Mouse (Mus musculus) forebrain, embryonic 11.5 days (tissue): Measurements from ENCODE around the gene Gstp3. TPM values are rescaled to one million over a fixed set of nuclear protein-coding genes. Genes with fewer than 3 reads are reported as not detected.

Experiments
- ATAC-seq: fragments of 200-750 bp; cut with Nextera tagmentation; replicated peaks from 2 replicates; pipeline ENCODE4 v1.8.0; 2017; ENCODE audit warnings: moderate TSS enrichment; ENCODE audit not compliant: low FRiP score
- DNase-seq: peaks from one replicate; pipeline ENCODE4 v3.0.0-alpha.2; 2017; ENCODE audit warnings: low spot score
- H3K27ac ChIP-seq: fragments of 300-500 bp; sonication (generic); 2 replicates; pipeline ENCODE4 v1.5.1; 2014; ENCODE audit warnings: low read depth, low read length
- H3K27me3 ChIP-seq: fragments of 300-500 bp; sonication (generic); 2 replicates; pipeline ENCODE4 v1.6.1; 2014; ENCODE audit warnings: mild to moderate bottlenecking, low read length, mixed read lengths; ENCODE audit not compliant: control insufficient read depth, insufficient read depth
- H3K36me3 ChIP-seq: fragments of 300-500 bp; sonication (generic); 2 replicates; pipeline ENCODE4 v1.6.1; 2014; ENCODE audit warnings: mild to moderate bottlenecking, low read length, moderate library complexity, mixed read lengths; ENCODE audit not compliant: control insufficient read depth, insufficient read depth
- H3K4me1 ChIP-seq: fragments of 300-500 bp; sonication (generic); replicated peaks from 2 replicates; pipeline ENCODE4 v1.6.1; 2014; ENCODE audit warnings: low read length, mixed read lengths; ENCODE audit not compliant: control insufficient read depth, insufficient read depth
- H3K4me2 ChIP-seq: fragments of 300-500 bp; sonication (generic); 2 replicates; pipeline ENCODE4 v1.6.1; 2014; ENCODE audit warnings: low read depth, mild to moderate bottlenecking, low read length, moderate library complexity, mixed read lengths; ENCODE audit not compliant: severe bottlenecking
- H3K4me3 ChIP-seq: fragments of 300-500 bp; sonication (generic); 2 replicates; pipeline ENCODE4 v1.5.1; 2014; ENCODE audit warnings: low read depth, low read length
- H3K9ac ChIP-seq: fragments of 300-500 bp; sonication (generic); 2 replicates; pipeline ENCODE4 v1.6.1; 2014; ENCODE audit warnings: low read length
- H3K9me3 ChIP-seq: fragments of 300-500 bp; sonication (generic); 2 replicates; pipeline ENCODE4 v1.6.1; 2016; ENCODE audit warnings: low read length, mixed read lengths; ENCODE audit not compliant: control insufficient read depth
- WGBS: fragments of 180-500 bp; shearing (Covaris S2); extraction: QIAGEN DNeasy Blood & Tissue Kit; methylation state at CpG from one replicate; pipeline ENCODE4 v1.1.7; 2014; 5-methylcytosine and 5-hydroxymethylcytosine counted together
- polyA plus RNA-seq: library from polyadenylated mRNA; unstranded; fragments of >200 nt; fragmentation: Nextera tagmentation; extraction: Ambion mirVana; gene quantifications from 2 replicates; pipeline ENCODE4 v1.2.1, GENCODE M21; 2014

Gene Gstp3
- polyA plus RNA-seq, 1 experiment from 2014 or later, result not detected

- no peaks in the 10 kb centered on the region; the same call in 1 of the 2 replicates for H3K36me3 ChIP-seq
- no peak overlapping the region for H3K4me3 ChIP-seq
- H3K9me3 ChIP-seq, result no peaks in the 10 kb centered on the region
- DNase-seq (no peak), ATAC-seq (no peak)
- no peak overlapping the region for H3K27ac ChIP-seq
- no peak overlapping the region for H3K9ac ChIP-seq
- no peak overlapping the region for H3K4me2 ChIP-seq
- no peaks in the 10 kb centered on the region for H3K27me3 ChIP-seq
- peaks cover 5% of the 10 kb centered on the region; the same call in 1 of the 2 replicates for H3K4me1 ChIP-seq
Observed at GRCm38 (mm10) chr19:4014802-4015201, 44.6 kb downstream of the Gstp3 start.

GRCm38 (mm10) chr19:4013066-4013465 lies 46.3 kb downstream of the Gstp3 start:
- H3K9ac ChIP-seq, result peak overlapping the region; percentile 59
- ATAC-seq (no peak; the same call in 1 of the 2 replicates), DNase-seq (no peak)
- 21% methylated on average over 9 of the region's 9 CpGs for WGBS
- H3K27me3 ChIP-seq, result no peaks in the 10 kb centered on the region
- no peaks in the 10 kb centered on the region for H3K9me3 ChIP-seq
- peaks cover 5% of the 10 kb centered on the region; the same call in 1 of the 2 replicates for H3K4me1 ChIP-seq
- peak overlapping the region; percentile 52 for H3K4me2 ChIP-seq
- H3K4me3 ChIP-seq, result peak overlapping the region; percentile 76
- no peaks in the 10 kb centered on the region; the same call in 1 of the 2 replicates for H3K36me3 ChIP-seq
- H3K27ac ChIP-seq, result no peak overlapping the region

- Histone ChIP-seq H3K4me2 (peak within 1 kb of the TSS; percentile 65), H3K9me3 (no peaks in the 10 kb centered on the region), H3K27me3 (no peaks in the 10 kb centered on the region), H3K27ac (no peak within 1 kb of the TSS), H3K9ac (peak within 1 kb of the TSS; percentile 64), H3K36me3 (no peaks in the 10 kb centered on the region; the same call in 1 of the 2 replicates), H3K4me1 (peaks cover 5% of the 10 kb centered on the region; the same call in 1 of the 2 replicates), H3K4me3 (peak within 1 kb of the TSS; percentile 76)
- ATAC-seq (peak; percentile 99), DNase-seq (peak; percentile 98)
- under 1% methylated on average over 45 of the region's 45 CpGs for WGBS
Observed at GRCm38 (mm10) chr19:4012432-4013022, 46.8 kb downstream of the Gstp3 start, which contains the start of gene Ndufv1. TSS of gene Ndufv1 (minus strand) at chr19:4012806.

GRCm38 (mm10) chr19:4011086-4011485 lies 48.3 kb downstream of the Gstp3 start:
- Histone ChIP-seq H3K27ac (no peak overlapping the region), H3K9ac (no peak overlapping the region), H3K4me1 (peaks cover 5% of the 10 kb centered on the region; the same call in 1 of the 2 replicates), H3K4me3 (no peak overlapping the region), H3K27me3 (no peaks in the 10 kb centered on the region), H3K9me3 (no peaks in the 10 kb centered on the region), H3K4me2 (no peak overlapping the region), H3K36me3 (no peaks in the 10 kb centered on the region; the same call in 1 of the 2 replicates)
- ATAC-seq, result no peak
- 95% methylated on average over 5 of the region's 5 CpGs for WGBS
- no peak for DNase-seq

Other genes starting within 250 kb of the Gstp3 start
- 65.8 and 70.0 TPM in 2 replicates for gene Chka, start 207.8 kb downstream of the Gstp3 start, polyA plus RNA-seq
- 11.4 and 15.7 TPM in 2 replicates for gene Tcirg1, start 152.4 kb downstream of the Gstp3 start, polyA plus RNA-seq
- 189 and 206 TPM in 2 replicates for gene Ndufs8, start 146.8 kb downstream of the Gstp3 start, polyA plus RNA-seq
- 0.35 and 0.64 TPM in 2 replicates for gene Aldh3b1, start 129.8 kb downstream of the Gstp3 start, polyA plus RNA-seq
- 4.9 and 5.7 TPM in 2 replicates for gene Unc93b1, start 124.4 kb downstream of the Gstp3 start, polyA plus RNA-seq
- not detected in 2 replicates for gene Aldh3b3, start 100.9 kb downstream of the Gstp3 start, polyA plus RNA-seq
- gene Aldh3b2, start 87.2 kb downstream of the Gstp3 start, polyA plus RNA-seq, result 0.73 and 1.0 TPM in 2 replicates
- gene Acy3, start 73.0 kb downstream of the Gstp3 start, polyA plus RNA-seq, result 1.7 and 2.3 TPM in 2 replicates
- not detected in 2 replicates for gene Tbx10, start 66.8 kb downstream of the Gstp3 start, polyA plus RNA-seq
- 21.2 and 21.9 TPM in 2 replicates for gene Nudt8, start 59.0 kb downstream of the Gstp3 start, polyA plus RNA-seq
- gene Gm49405, start 58.9 kb downstream of the Gstp3 start, polyA plus RNA-seq, result 3.0 TPM in 2 replicates
- gene Doc2g, start 56.3 kb downstream of the Gstp3 start, polyA plus RNA-seq, result 3.8 and 4.2 TPM in 2 replicates
- 174 and 198 TPM in 2 replicates for gene Ndufv1, start 46.8 kb downstream of the Gstp3 start, polyA plus RNA-seq
- 347 and 365 TPM in 2 replicates for gene Gstp1, start 21.6 kb downstream of the Gstp3 start, polyA plus RNA-seq
- 1.4 and 1.8 TPM in 2 replicates for gene Gstp2, start 13.5 kb downstream of the Gstp3 start, polyA plus RNA-seq
- gene Cabp2, start 22.0 kb upstream of the Gstp3 start, polyA plus RNA-seq, result not detected in 2 replicates
- gene Cdk2ap2, start 37.6 kb upstream of the Gstp3 start, polyA plus RNA-seq, result 73.6 and 83.9 TPM in 2 replicates
- 13.9 and 18.0 TPM in 2 replicates for gene Pitpnm1, start 40.4 kb upstream of the Gstp3 start, polyA plus RNA-seq
- 52.3 and 59.0 TPM in 2 replicates for gene Aip, start 66.3 kb upstream of the Gstp3 start, polyA plus RNA-seq
- not detected in 2 replicates for gene Gpr152, start 80.2 kb upstream of the Gstp3 start, polyA plus RNA-seq
- gene Cabp4, start 84.5 kb upstream of the Gstp3 start, polyA plus RNA-seq, result not detected in 2 replicates
- 119 and 128 TPM in 2 replicates for gene Coro1b, start 89.0 kb upstream of the Gstp3 start, polyA plus RNA-seq
- 0.52 and 0.96 TPM in 2 replicates for gene Ptprcap, start 94.0 kb upstream of the Gstp3 start, polyA plus RNA-seq
- 50.1 and 55.8 TPM in 2 replicates for gene Rps6kb2, start 103.8 kb upstream of the Gstp3 start, polyA plus RNA-seq
- 3.1 and 3.2 TPM in 2 replicates for gene Carns1, start 115.9 kb upstream of the Gstp3 start, polyA plus RNA-seq
- gene Tbc1d10c, start 131.7 kb upstream of the Gstp3 start, polyA plus RNA-seq, result 0.43 and 1.3 TPM in 2 replicates
- 856 and 864 TPM in 2 replicates for gene Ppp1ca, start 132.5 kb upstream of the Gstp3 start, polyA plus RNA-seq
- 49.9 and 52.6 TPM in 2 replicates for gene Rad9a, start 142.1 kb upstream of the Gstp3 start, polyA plus RNA-seq
- gene Clcf1, start 154.7 kb upstream of the Gstp3 start, polyA plus RNA-seq, result 1.0 and 1.8 TPM in 2 replicates
- not detected in 2 replicates for gene AC109138.7, start 154.8 kb upstream of the Gstp3 start, polyA plus RNA-seq
- gene Pold4, start 172.3 kb upstream of the Gstp3 start, polyA plus RNA-seq, result 8.0 and 8.8 TPM in 2 replicates
- 3.3 and 4.2 TPM in 2 replicates for gene Ssh3, start 209.6 kb upstream of the Gstp3 start, polyA plus RNA-seq
- 9.5 and 12.1 TPM in 2 replicates for gene Ankrd13d, start 223.6 kb upstream of the Gstp3 start, polyA plus RNA-seq
- gene Grk2, start 246.7 kb upstream of the Gstp3 start, polyA plus RNA-seq, result 18.1 and 19.7 TPM in 2 replicates